Mouse (Mus musculus) spleen, postnatal 10 days (tissue): ENCODE data around the gene Vps45.

ENCODE experiments used
- DNase-seq, 2 experiments: peaks; one replicate each; pipeline ENCODE4 v3.0.0; 2021 to 2022; ENCODE audit warnings: low spot score in 2 of 2

Gene Vps45

GRCm38 (mm10) chr3:96038851-96039250 lies 19.4 kb downstream of the Vps45 start:
- DNase-seq = no peak

- DNase-seq = no peak
Observed at GRCm38 (mm10) chr3:96038156-96038555, 20.1 kb downstream of the Vps45 start.

- DNase-seq = no peak
Observed at GRCm38 (mm10) chr3:96036796-96037195, 21.5 kb downstream of the Vps45 start.

- no peak for DNase-seq
Observed at GRCm38 (mm10) chr3:96033046-96033445, 25.2 kb downstream of the Vps45 start.

GRCm38 (mm10) chr3:96032652-96033017 lies 25.6 kb downstream of the Vps45 start:
- no peak for DNase-seq

- DNase-seq = peak in 1 of 2 experiments; percentile 40
Observed at GRCm38 (mm10) chr3:96031991-96032651, 26.1 kb downstream of the Vps45 start.

- DNase-seq = no peak
Observed at GRCm38 (mm10) chr3:96029766-96030165, 28.5 kb downstream of the Vps45 start.

- no peak for DNase-seq
Observed at GRCm38 (mm10) chr3:96029336-96029735, 28.9 kb downstream of the Vps45 start.

GRCm38 (mm10) chr3:96027875-96028274 lies 30.4 kb downstream of the Vps45 start:
- DNase-seq = no peak

GRCm38 (mm10) chr3:96027145-96027544 lies 31.1 kb downstream of the Vps45 start:
- peak in 1 of 2 experiments; percentile 29 for DNase-seq

GRCm38 (mm10) chr3:96021421-96022128 lies 36.7 kb downstream of the Vps45 start:
- no peak for DNase-seq

GRCm38 (mm10) chr3:96020735-96021134 lies 37.5 kb downstream of the Vps45 start:
- no peak for DNase-seq

- DNase-seq = no peak
Observed at GRCm38 (mm10) chr3:96017461-96017860, 40.8 kb downstream of the Vps45 start.

GRCm38 (mm10) chr3:96016257-96016889 lies 41.9 kb downstream of the Vps45 start:
- no peak for DNase-seq

- DNase-seq = no peak
Observed at GRCm38 (mm10) chr3:96015681-96016080, 42.6 kb downstream of the Vps45 start.

GRCm38 (mm10) chr3:96012805-96013204 lies 45.5 kb downstream of the Vps45 start:
- DNase-seq = no peak

GRCm38 (mm10) chr3:96008463-96008862 lies 49.8 kb downstream of the Vps45 start:
- DNase-seq = no peak

- no peak for DNase-seq
Observed at GRCm38 (mm10) chr3:96001560-96001959, 56.7 kb downstream of the Vps45 start.

GRCm38 (mm10) chr3:96000921-96001501 lies 57.3 kb downstream of the Vps45 start:
- no peak for DNase-seq

GRCm38 (mm10) chr3:96000080-96000632 lies 58.1 kb downstream of the Vps45 start:
- DNase-seq = no peak

- peak in 1 of 2 experiments; percentile 33 for DNase-seq
Observed at GRCm38 (mm10) chr3:95999308-96000079, 58.8 kb downstream of the Vps45 start.
